Mouse (Mus musculus) kidney, adult 2 months (tissue): ENCODE results near the gene Mfap3l.

Experiments
- CTCF ChIP-seq: fragments of 200-500 bp; conservative IDR thresholded peaks from 2 replicates; pipeline ENCODE4 v1.5.1; 2011; ENCODE audit warnings: low read depth, mild to moderate bottlenecking, control low read depth, low read length, moderate library complexity, mixed read lengths; ENCODE audit not compliant: insufficient read depth, insufficient read length
- POLR2A ChIP-seq: fragments of 200-500 bp; IDR thresholded peaks from one replicate; pipeline ENCODE4 v1.6.1; 2011; ENCODE audit warnings: low read depth, low read length, control low read depth

GRCm38 (mm10) chr8:60583369-60583768 lies 49.3 kb upstream of the Mfap3l start:
- TF ChIP-seq CTCF: no peak
- no peak for TF ChIP-seq POLR2A
